Mouse (Mus musculus) cerebral cortex, adult 2 months (tissue): ENCODE measurements around the gene Tbxas1.

Source experiments
- WGBS: fragments of 180-500 bp; shearing (Covaris S2); methylation state at CpG from one replicate; pipeline ENCODE4 v1.1.7; 2018; 5-methylcytosine and 5-hydroxymethylcytosine counted together

The Tbxas1 gene

DNA sequence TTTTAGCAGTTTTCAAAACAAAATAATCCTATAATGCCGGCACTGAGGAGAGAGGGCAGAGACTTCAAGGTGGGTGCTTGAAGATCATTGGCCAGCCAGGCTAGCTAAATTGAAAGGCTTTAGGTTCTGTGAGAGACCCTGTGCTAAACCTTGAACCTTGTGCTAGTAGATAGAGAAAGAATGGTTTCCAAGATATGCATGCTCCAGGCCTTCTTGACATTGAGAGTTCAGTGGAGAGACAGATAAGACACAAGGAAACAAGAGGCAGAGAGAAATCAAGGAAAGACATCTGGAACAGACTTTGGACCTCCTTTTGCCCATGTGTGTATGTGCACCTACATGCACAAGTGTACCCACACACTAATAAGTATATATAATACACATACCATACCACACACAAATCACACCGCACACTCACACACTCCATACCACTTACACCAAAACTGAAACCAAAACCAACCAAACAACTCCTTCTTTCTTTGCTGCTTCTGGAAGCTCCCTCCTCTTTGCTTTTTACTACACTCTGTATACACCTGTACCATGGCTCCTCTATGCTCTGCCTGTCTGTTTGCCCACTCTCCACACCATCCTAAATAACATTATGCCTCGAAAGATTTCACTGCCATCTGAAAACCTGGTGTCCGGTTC lies 25.4 kb downstream of the Tbxas1 start:
- WGBS: 93% methylated on average over 4 of the region's 4 CpGs

DNA sequence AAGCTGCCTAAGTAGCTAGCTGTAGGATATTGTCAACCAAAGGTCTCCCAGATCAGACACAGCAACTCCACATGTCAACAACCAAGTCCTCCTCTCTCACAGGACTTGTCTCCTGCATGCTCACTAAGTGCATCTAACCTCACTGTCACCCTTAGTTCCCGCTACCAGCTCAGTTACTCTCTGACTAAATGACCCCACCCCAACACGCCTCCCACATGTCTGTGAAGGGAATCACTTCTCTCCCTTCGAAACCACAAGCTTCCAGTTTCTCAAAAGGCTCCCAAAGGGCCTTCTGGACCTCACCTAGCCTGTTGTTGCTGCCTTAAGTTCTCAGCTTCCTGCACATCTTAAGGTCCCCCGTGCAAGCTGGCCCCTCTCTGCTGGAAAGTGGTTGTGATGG lies 25.9 kb downstream of the Tbxas1 start:
- 93% methylated on average over 4 of the region's 4 CpGs for WGBS

DNA sequence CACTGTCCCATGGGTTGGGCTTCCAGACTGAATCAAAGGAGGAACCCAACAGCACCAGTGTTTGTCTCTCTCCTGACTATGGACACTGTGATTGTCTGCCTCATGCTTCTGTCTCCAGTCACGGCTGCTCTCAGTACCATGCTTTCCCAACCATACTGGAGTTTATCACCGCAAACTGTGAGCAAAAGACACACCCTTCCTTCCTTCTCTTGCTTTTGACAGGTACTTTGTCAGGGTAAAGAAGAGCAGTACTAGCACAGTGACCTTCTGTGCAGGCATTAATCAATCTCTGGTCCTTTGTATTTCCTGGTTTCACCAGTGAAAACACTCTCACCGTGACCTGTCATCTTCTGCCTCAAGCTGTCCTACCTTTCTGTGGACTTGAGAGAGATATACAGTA lies 26.4 kb downstream of the Tbxas1 start:
- 89% methylated on average over 3 of the region's 3 CpGs for WGBS

DNA sequence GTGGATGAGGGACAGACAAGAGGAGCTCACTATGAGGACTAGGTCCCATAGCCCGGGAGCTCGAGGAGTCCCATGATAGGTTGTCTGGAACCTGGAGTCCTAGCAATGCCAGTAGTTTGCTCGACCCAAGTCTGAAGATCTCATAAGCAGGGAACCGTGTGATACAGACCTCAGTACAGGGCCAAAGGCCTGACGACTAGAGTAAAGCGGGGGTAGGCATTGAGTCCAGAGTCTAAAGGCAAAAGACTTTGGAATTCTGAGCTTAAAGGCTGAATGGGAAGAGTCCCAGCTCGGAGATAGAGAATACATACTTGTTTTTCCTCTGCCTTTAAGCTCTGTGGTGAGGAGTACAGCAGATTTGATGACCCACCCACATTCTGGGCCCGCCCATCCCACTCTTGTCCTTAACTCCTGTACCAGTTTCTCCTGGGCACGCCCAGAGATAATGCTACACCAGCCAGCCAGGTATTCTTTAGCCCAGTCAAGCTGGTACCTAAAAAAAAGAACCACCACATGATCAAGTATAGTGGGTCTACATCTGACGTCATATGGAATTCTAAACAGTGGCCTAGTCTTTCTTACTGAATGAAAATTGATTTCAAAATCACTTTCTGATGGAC lies 27.7 kb downstream of the Tbxas1 start:
- WGBS: 93% methylated on average over 10 of the region's 10 CpGs

DNA sequence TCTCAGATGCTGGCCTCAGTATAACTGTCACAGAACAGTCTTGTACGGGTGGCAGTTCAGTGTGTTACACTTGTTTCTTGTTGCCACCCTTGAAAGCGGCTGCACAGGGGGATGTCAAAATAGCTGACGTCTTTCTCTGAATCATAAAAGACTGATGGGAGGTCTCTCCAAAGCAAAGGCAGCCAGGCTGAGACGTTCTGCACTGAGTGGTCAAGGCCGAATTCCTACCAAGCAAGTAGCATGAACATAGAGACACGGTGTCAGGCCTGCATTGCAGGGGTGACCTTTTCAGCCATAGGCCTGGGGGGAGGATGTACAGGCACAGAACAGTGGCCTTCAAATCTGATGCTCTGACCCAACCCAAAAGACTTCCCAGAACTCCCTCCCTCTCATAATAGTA lies 30.8 kb downstream of the Tbxas1 start:
- WGBS: 96% methylated on average over 6 of the region's 6 CpGs

DNA sequence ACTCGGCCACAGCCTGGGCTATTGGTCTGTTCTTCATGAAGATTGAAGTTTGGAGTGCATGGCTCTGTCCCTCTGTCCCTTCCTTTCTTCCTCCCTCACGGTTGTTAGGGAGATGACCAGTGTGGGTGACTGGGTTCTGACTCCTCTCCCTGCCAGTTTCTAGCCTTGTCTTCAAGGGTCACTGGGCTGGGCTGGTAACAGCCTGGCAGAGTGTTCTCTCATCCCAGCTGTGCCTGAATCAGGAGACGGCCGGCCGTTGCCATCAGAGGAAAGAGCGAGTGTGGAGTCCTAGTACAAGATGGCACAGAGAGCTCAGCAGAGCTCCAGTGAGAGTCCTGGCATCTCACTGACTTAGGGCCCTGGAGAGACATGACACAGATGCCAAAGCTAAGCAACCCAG lies 33.2 kb downstream of the Tbxas1 start:
- 73% methylated on average over 6 of the region's 6 CpGs for WGBS

DNA sequence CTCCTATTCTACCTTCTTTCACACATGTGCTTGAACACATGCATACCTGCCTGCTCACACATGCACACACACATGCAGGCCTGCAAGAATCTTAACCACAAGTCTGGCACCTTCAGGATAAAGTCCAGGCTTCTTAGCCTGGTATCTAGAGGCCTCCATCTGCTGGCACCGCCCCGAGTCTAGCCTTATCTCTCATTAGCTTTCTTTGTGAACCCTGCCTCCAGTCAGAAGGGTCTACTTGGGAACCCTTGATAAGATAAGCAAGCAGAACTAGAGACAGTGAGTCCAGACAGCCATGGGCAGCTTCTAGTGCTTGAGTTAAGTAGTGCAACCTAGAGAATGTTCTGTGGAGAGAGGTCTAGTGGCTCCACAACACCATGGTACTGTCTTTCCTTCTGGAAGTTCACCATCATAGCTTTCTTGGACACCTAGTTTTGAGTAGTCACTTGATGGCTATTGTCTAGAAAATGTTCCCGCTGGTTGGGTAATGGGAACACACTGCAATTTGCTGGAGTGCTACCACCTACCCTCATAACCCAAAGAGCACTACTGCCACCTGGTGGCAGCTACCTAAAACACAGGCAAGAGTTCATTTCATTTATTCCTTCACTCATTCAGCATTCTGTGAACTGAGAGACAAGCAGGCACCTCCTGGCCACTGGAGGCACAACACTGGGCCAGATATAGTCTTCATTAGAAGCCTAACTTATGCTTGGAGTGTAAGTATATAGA lies 35.8 kb downstream of the Tbxas1 start:
- 80% methylated on average over 3 of the region's 3 CpGs for WGBS

DNA sequence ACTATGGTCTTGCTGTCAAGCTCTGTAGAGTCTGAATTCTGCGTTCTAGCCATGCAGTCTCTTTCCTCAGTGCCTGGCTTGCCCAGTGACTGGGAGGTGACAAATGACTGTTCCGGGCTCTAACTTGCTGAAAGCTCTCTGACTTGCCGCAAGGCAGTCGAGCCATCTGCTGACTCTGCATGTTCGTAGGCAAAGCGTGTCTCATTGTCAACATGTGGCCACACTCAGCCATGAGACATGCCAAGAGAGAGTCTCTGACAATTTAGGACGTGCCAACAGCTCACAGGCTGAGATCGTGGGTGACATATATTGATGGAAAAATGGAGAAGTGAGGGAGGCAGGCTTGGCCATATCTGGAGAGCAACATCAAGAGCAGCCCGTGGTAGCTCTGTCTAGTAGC lies 37.6 kb downstream of the Tbxas1 start:
- 67% methylated on average over 9 of the region's 9 CpGs for WGBS

DNA sequence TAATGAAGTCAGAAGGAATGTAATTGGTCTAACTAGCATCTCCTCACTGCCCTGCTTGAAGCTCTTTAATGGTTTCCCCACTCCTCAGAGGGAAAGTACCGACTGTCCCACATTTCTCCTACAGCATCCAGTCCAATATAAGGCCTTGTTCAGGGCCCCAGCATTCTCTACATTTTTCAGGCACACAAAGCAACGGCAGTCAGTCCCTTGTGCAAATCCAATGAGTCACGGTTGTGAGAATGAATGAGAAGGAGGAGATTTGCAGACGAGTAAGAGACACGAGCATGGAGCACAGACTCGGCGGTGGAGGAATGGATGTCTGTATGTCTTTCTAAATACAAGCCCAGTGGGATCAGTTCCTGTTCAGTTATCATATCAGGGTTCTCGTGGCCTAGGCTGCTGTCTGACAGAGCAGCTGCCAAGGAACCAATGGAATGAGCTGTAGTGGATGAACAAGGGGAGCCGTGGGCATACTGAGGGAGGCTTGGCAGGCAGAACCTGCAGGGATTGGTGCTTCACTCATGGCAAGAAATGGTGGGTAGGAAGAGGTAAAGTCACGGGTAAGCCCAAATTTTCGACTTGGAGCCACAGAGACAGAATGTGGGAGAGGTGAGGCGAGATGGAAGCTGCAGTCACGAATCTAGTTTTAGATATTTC lies 38.3 kb downstream of the Tbxas1 start:
- 52% methylated on average over 13 of the region's 13 CpGs for WGBS

DNA sequence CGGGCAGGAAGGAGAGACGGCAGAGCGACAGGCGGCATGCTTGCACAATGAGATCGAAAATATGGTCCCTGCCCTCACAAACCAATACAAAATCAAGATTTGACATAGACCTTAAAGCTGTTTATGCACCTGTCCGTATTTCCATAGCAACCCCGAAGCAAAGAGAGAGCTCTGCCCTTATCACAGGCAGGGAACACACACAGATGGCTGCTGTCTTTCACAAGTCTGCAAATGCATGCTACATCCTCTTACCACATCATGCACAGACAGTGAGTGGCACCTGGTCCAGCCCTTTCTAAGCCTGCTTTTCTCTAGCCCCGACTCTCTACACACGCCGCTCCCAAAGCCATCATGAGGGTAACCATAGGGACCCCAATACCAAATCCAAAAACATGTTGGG lies 39.0 kb downstream of the Tbxas1 start:
- WGBS: 78% methylated on average over 10 of the region's 10 CpGs

DNA sequence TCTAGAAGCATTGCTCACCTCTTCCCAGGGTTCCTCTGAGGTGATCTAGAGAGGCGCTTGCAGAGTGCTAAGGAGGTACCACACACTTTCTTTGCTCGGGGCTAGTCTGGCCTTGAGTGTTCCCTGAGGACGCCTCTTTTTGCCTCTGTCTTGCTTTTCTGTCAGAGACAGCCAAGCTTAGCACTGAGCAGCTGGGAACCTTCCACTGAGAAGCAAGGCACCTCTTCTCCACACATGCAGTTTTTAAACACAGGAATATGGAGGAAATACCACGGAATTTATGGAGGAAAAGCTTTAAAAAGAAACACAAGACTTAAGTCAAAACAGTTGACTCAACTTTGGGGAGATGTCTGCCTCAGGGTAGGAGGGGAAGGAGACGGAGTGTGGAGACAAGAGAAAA lies 40.6 kb downstream of the Tbxas1 start:
- 46% methylated on average over 5 of the region's 5 CpGs for WGBS

DNA sequence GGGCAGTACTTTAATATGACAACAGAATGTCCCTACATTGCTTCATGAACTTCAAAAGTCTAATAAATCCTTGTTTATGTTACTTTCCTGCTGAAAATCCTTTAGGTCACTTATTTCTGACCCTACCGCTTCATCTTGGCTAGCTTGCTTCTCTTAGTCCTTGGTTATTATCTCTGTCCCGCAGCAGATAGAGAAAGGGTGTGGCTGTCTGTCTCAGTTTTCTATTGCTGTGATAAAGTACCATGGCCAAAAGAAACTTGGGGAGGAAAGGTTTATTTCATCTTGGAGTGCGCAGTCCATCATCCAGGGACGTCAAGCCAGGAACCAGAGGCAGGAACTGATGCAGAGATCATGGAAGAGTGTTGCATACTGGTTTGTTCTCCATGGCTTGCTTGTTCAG lies 41.4 kb downstream of the Tbxas1 start:
- WGBS: 92% methylated on average over 4 of the region's 4 CpGs

DNA sequence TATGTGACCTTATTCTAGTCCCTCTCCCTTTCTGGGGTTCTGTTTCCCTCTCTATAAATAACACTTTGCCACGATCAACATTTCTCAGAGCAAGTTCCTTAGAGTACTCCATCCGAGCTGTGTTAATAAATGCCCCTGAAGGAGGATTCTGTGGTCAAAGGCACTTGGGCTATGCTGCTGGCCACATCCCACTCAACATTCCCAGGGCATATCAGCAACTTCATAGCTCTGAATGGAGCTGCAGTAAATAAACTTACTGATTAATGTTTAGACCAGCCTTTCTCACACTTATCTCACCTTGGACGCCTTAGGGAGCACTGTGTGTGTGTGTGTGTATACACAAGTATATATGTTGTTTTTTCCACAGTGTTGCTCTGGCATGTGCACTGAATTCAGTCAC lies 42.2 kb downstream of the Tbxas1 start:
- WGBS: 77% methylated on average over 3 of the region's 3 CpGs

DNA sequence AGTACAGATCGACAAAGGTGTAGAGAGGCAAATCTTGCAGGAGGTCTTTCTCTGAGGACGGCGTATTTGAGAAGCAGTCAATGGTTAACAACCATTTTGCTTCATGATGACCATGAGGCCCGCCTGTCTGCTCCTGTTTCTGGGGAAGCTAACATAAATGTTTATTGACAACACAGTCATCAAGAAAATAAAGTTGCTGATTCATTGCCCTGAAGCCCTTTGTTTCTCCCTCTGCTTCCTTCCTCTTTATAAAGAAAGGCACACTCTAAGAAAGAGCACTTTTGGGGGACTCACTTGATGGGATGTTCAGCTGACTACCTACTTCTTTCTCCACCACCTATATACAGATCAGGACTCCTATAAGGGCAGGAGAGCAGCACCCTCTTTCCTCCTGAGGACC lies 43.5 kb downstream of the Tbxas1 start:
- 96% methylated on average over 4 of the region's 4 CpGs for WGBS

DNA sequence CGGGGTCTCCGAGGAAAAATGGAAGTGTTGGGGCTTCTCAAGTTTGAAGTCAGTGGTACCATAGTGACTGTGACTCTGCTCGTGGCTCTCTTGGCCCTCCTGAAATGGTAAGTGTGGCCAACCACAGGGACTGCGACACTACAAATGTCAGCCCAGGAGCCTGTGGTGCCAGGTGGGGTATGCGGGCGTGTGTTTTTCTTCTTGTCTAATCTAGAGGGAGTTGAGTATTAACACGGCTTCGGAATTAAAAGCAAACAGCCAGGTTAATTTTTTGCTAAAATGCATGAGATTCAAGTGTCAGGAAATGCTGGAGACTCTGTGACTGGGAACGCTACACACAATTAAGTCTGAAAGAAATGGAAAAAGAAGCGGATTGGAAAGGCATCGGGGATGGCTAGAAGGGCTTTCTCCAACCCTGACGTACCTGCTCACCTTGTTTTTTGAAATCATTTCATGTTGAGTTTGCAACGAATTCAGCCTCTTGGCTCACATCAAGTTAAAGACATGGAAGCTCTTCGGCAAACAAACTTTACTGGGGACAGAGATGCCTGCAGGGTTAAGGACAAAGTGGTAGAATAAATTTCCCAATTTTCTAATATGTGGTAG lies 44.0 kb downstream of the Tbxas1 start:
- WGBS: 85% methylated on average over 14 of the region's 14 CpGs

DNA sequence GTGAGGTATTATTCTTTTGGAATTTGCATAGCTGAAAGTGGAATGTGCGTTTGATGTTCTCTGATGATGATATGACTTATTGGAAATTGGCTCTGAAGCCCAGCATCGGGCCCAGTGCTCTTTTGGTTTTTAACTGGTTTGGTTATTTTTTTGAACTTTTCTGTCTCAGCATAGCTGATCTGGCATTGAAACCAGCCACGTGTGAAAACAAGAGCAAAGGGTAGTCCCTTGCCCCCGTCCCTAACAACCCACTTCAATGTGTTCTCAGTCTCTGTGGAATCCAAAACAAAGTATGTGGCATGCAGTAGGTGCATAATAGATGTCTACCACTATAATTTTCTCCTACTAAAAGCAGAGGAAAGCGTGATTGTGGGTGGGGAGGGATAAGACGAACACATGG lies 44.9 kb downstream of the Tbxas1 start:
- WGBS: 84% methylated on average over 6 of the region's 6 CpGs

DNA sequence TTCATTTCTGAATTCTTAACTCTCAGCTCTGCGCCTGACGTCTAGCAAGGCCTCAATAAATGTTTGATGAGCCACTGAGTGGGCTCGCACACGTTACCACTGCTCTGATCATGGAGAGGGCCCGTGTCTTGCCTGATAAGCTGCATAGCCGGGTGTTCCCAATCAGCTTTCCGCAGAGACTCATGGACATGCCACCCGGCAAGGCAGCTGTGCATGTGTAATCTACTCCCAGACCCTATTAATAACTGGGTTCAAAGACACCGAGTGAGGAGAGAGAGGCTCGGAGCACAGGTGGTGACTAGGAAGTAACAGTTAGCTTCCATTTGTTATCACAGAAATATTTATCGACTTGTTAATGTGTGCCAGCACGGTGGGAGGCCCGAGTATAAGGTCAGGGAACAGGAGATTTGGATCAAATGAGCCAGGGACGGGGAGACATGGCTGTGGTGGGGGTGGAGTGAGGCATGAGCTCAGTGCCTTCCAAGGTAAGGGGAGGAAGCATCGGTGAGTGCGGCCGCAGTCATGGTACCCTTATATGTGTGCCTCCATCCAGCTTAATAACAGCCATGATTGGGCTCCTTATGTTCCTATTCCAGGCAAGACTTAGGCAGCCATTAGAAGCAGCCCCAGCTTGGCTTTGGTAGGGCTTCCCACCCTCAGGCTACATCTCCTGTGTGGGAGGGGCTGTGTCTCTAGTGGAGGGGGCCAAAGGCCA lies 46.0 kb downstream of the Tbxas1 start:
- 87% methylated on average over 17 of the region's 17 CpGs for WGBS

DNA sequence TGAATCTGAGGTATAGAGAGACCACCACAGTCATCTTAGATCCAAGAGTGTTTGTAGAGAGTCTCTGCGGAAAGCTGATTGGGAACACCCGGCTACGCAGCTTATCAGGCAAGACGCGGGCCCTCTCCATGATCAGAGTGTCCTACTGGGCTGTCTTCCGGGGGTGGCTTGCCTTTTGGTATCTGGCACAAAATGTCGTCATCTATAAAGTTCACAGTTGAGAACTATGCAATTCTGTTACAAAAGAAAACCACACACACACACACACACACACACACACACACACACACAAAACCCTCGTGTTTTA lies 46.6 kb downstream of the Tbxas1 start:
- 96% methylated on average over 8 of the region's 8 CpGs for WGBS

DNA sequence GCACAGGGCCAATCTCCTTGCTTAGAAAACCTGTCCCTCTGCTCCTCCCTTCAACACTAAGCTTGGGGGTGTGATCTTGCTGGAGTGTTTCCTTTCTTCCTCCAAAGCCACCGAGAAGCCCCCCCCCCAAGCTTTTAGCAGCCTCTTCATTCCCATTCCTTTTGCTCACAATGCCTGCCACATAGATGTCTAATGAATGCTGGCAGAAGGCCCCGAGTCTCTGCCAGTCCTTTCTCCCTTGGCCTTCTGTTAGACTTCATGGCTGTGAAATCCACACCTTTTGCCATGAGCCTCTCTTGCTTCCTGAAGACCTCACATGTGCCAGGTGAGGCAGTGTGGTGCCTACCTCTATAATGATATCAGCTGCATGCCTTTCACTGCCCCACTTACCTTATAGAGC lies 47.3 kb downstream of the Tbxas1 start:
- WGBS: 39% methylated on average over 2 of the region's 2 CpGs

DNA sequence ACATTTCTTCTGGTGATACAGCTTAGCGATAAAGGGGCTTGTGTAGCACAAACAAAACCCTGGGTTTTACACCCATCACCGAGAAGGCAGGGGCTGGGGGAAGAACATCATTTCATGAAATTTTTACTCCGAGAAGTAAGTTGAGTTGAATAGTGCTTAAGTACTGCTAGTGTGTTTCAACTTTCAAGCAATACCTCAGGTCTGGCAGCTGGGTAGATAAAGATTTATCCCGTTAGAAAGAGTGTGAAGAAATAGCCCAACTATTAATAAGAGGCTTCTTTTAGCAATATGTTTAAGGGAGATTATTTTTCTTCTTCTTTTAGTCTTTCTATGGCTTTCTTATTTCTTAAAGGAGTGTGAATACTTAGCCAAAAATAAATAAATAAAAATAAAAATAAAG lies 48.2 kb downstream of the Tbxas1 start:
- WGBS: 93% methylated on average over 4 of the region's 4 CpGs

DNA sequence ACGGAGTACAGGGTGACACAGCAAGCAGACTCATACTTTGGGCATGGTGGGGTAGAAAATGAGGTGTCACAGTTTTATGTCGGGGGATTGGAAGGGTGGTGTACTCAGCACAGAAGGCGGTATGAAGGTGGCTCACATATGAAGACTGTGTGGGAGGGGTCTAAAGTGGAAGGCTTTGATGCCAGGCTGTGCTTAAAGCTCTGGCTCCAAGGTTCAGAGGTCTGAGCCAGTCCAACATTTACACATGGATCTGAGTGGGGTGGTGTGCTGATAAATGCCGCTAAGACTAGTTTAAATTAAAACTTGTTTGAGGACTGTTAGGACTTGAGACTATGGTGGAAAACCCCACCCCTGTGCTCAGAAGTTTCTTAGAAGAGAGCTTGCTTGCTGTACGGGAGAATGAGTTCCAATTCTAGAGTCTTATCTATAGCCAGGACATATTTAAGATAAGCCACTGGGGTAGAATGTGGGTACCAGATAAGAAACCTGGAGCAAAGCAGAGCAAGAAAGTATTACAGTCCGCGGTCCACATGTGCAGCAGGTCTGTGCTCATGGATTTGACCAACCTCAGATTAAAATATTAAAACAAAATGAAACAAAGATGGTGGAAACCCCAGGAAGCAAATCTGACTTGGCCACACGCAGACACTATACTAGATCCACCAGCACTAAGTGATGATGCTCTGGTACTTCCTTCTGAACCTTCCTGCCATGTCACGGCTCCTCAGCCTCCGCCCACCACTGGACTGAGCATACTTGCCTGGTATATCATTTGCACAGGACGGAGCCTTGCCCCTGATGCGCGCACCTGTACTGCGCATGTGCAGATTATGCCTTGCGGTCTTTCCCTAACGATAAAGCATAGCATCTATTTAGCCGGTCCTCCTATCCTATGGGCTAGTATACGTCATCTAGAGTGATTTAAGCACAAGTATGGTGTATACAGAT lies 48.9 kb downstream of the Tbxas1 start:
- WGBS: 91% methylated on average over 18 of the region's 18 CpGs
